Mouse (Mus musculus) cortical plate, adult 2 months (tissue): Measurements from ENCODE around the gene Tmem30c.

ENCODE experiments used
- CTCF ChIP-seq: fragments of 200-500 bp; IDR thresholded peaks from 2 replicates; pipeline ENCODE4 v1.5.1; 2011; ENCODE audit warnings: mild to moderate bottlenecking, control low read depth, low read length; ENCODE audit not compliant: insufficient read depth; ENCODE audit errors: extremely low read depth
- POLR2A ChIP-seq: fragments of 200-500 bp; IDR thresholded peaks from 2 replicates; pipeline ENCODE4 v1.6.1; 2011; ENCODE audit warnings: mild to moderate bottlenecking, low read length, control low read depth; ENCODE audit not compliant: insufficient read depth; ENCODE audit errors: extremely low read depth

- TF ChIP-seq POLR2A (no peak), CTCF (no peak)
These were observed 25.6 kb downstream of the Tmem30c start for GRCm38 (mm10) chr16:57267068-57267467.
